Mouse (Mus musculus): Measurements from ENCODE around the gene Asns. TPM values are rescaled to one million over a fixed set of nuclear protein-coding genes. Genes with fewer than 3 reads are reported as not detected.

Gene Asns
- polyA plus RNA-seq (2015; fragmentation: Nextera tagmentation; extraction: Ambion mirVana), result 28.2 and 30.8 TPM in 2 replicates

DNA sequence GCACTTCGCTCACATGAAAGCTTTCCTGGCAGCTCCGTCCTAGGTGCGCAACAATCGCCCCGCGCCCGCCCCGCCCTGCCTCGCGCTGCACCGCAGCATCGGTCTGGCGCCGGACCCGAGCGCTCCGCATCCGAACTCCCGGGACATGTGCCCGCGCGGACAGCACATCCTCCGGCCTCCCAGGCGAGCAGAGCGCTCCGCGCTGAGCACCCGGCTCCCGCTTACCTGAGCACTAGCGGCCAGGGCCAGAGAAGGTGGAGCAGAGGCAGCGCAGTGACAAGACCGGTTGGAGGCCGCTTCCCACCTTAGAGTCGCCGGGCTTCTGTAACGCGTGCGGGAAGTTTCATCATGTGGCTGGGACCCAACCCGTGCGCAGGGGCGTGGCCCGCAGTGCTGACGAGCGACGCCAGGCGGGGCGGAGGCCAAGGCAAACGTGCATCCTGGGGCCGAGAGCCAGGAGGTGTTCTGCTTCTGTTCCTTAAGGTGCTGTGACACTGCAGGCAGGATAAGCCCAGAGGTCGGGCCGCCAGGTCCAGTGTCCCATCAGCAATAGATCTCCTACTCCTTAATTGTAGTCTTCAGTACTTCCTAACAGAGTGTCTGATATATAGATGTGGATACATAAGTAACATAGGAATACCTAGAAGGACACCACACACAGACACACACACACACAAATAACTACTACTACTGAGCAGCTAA, at the start of gene Asns:
Gene Asns, minus strand, starts transcription at position 371 of the 702 bp plus-strand sequence.
- peaks cover 4% of the 10 kb centered on the region; the same call in 1 of the 2 replicates for H3K4me1 ChIP-seq (ENCODE audit: insufficient read depth, low read length)
- H3K4me3 ChIP-seq (ENCODE audit: low read length), result peak within 1 kb of the TSS; percentile 69
- no peaks in the 10 kb centered on the region for H3K36me3 ChIP-seq (ENCODE audit: insufficient read depth, low read length)
- peak within 1 kb of the TSS; percentile 82 for H3K4me2 ChIP-seq (replicated peaks; ENCODE audit: low read depth, low read length)
- peak; percentile 97 for ATAC-seq (ENCODE audit: low FRiP score, low TSS enrichment)
- H3K9ac ChIP-seq (replicated peaks; ENCODE audit: low read length), result peak within 1 kb of the TSS; percentile 68
- 1% methylated on average over 48 of the region's 51 CpGs for WGBS
- peaks cover 5% of the 10 kb centered on the region for H3K27me3 ChIP-seq (ENCODE audit: insufficient read depth, low read length)
- no peak within 1 kb of the TSS for H3K27ac ChIP-seq (ENCODE audit: low read length)
- H3K9me3 ChIP-seq (ENCODE audit: low read length), result no peaks in the 10 kb centered on the region

DNA sequence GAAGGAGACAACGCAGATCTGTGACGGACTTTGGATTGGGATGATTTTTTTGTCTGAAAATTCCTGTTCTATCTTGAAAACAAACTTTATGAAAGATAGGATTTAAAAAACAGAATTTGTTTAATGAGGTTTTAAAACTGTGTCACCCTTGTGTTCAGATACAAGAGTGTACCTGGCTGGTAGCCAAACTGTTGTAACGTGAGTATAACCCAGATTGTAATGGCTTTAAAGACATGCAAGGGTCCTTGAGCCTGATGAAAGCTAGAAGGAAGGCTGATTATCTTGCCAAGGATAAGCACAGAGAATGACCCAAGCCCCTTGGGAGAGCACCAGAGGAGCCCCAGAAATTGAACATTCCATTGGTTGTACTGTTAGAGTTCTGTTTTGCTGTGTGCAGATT, 48.7 kb upstream of the Asns start:
- Histone ChIP-seq H3K9ac (replicated peaks; ENCODE audit: low read length) (no peak overlapping the region), H3K4me1 (ENCODE audit: insufficient read depth, low read length) (no peaks in the 10 kb centered on the region), H3K4me2 (replicated peaks; ENCODE audit: low read depth, low read length) (no peak overlapping the region), H3K4me3 (ENCODE audit: low read length) (no peak overlapping the region), H3K9me3 (ENCODE audit: low read length) (no peaks in the 10 kb centered on the region), H3K27me3 (ENCODE audit: insufficient read depth, low read length) (no peaks in the 10 kb centered on the region), H3K27ac (ENCODE audit: low read length) (no peak overlapping the region), H3K36me3 (ENCODE audit: insufficient read depth, low read length) (no peaks in the 10 kb centered on the region)
- no peak for ATAC-seq (ENCODE audit: low FRiP score, low TSS enrichment)
- WGBS, result 72% methylated on average over 3 of the region's 3 CpGs

DNA sequence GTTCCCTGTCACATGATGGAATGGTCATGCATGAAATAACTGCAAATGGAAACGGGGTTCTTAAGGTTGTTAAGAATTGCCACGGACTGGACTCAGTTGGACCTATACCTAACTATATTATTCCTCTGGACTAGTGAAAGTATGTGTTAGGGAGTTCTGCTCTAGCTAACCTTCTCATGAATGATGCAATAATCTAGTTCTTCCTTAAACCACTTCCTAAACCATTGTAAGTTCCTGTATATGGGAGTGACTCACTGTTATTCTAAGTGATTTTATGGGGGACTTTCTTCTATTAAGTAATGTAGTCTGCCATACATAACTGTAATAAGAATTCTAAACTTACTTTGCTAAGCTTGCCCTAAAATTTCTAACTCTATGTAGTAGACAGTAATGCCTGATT, 44.8 kb upstream of the Asns start:
- Histone ChIP-seq H3K9ac (replicated peaks; ENCODE audit: low read length) (no peak overlapping the region), H3K27me3 (ENCODE audit: insufficient read depth, low read length) (no peaks in the 10 kb centered on the region), H3K36me3 (ENCODE audit: insufficient read depth, low read length) (no peaks in the 10 kb centered on the region), H3K4me1 (ENCODE audit: insufficient read depth, low read length) (no peaks in the 10 kb centered on the region), H3K4me2 (replicated peaks; ENCODE audit: low read depth, low read length) (no peak overlapping the region), H3K9me3 (ENCODE audit: low read length) (no peaks in the 10 kb centered on the region), H3K4me3 (ENCODE audit: low read length) (no peak overlapping the region), H3K27ac (ENCODE audit: low read length) (no peak overlapping the region)
- no peak for ATAC-seq (ENCODE audit: low FRiP score, low TSS enrichment)
- 90% methylated on average over 2 of the region's 2 CpGs for WGBS

DNA sequence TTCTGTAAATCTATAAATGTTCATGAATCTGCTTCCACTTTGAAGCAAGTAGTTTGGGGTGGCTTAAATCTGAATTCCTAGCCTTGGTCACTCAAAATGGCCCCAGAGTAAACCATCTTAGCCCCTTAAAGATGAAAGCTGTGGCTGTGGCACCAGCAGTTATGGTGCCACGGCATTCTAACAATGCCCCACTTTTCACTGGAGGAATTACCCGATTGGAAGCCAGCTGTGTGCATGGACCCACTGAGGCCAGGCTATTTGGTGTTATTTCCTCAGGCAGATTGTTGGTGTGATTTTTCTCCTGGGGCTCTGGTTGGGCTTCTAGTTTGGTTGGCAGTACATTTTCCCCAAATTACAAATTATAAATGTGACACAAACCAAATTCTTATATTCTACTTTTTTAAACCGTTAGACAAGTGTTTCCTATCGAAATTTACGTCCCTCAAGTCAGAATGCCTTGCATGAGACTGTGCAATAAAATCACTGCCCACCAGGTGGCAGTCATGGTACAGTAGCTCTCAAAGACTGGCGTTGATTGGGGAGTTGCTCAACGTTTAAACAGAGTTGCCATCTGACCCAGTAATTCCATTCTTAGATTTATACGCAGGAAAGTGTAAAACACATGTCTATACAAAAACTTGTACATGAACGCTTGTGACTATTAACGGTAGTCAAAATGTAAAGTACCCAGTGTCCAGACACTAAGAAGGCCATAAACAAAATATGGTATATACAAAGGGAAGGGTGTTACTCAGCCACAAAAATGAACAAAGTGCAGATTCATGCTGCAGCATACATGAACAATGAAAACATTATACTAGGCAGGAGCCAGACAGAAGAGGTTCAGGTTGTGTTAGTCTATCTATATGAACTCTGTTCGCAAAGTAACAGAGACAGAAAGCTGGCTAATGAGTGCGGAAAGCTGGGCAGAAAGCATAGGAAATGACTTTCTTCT, 40.0 kb upstream of the Asns start:
- Histone ChIP-seq H3K27ac (ENCODE audit: low read length) (no peak overlapping the region), H3K27me3 (ENCODE audit: insufficient read depth, low read length) (no peaks in the 10 kb centered on the region), H3K4me1 (ENCODE audit: insufficient read depth, low read length) (no peaks in the 10 kb centered on the region), H3K4me3 (ENCODE audit: low read length) (no peak overlapping the region), H3K36me3 (ENCODE audit: insufficient read depth, low read length) (no peaks in the 10 kb centered on the region), H3K9ac (replicated peaks; ENCODE audit: low read length) (no peak overlapping the region), H3K4me2 (replicated peaks; ENCODE audit: low read depth, low read length) (no peak overlapping the region), H3K9me3 (ENCODE audit: low read length) (peaks cover 4% of the 10 kb centered on the region; the same call in 1 of the 2 replicates)
- 34% methylated on average over 12 of the region's 12 CpGs for WGBS
- no peak for ATAC-seq (ENCODE audit: low FRiP score, low TSS enrichment)

DNA sequence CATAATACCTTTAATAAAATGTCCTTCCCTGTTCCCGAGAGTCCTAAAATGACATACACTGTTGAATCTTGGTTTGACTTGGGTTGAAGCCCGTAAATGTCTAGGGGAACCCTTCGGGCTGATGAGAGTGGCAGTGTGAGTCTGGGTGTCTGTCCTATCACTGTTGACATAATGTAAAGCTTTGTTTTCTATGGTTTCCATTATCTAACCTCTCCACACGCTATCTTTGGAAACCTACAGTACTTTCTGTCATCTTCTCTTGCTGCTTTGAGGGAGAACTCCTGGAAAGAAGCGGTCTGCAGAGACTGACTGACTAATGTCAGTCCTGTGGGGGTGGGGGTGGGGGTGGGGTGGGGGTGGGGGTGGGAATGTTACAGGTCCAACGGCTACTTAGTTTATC, 39.0 kb upstream of the Asns start:
- H3K9ac ChIP-seq (replicated peaks; ENCODE audit: low read length), result no peak overlapping the region
- H3K27me3 ChIP-seq (ENCODE audit: insufficient read depth, low read length), result no peaks in the 10 kb centered on the region
- no peak for ATAC-seq (ENCODE audit: low FRiP score, low TSS enrichment)
- H3K27ac ChIP-seq (ENCODE audit: low read length), result no peak overlapping the region
- peaks cover 7% of the 10 kb centered on the region; the same call in 1 of the 2 replicates for H3K9me3 ChIP-seq (ENCODE audit: low read length)
- no peaks in the 10 kb centered on the region for H3K4me1 ChIP-seq (ENCODE audit: insufficient read depth, low read length)
- no peaks in the 10 kb centered on the region for H3K36me3 ChIP-seq (ENCODE audit: insufficient read depth, low read length)
- no peak overlapping the region for H3K4me3 ChIP-seq (ENCODE audit: low read length)
- H3K4me2 ChIP-seq (replicated peaks; ENCODE audit: low read depth, low read length), result no peak overlapping the region
- WGBS, result 81% methylated on average over 6 of the region's 6 CpGs

DNA sequence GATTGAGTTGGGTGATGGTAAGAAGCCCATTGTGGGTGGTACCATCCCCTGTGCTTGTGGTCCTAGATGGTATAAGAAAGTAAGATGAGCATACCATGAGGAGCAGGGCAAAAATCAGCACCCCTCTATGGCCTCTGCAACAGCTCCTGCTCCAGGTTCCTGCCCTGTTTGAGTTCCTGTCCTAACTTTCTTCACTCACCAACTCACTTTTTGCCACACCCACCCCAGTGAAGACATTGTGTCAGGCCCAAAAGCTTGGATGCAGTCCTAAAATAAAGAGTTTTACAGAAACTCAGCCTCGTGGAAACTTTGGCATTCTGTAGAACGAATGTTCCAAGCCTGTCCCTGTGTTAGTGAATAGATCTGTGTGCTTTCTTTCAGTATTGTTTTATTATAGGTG, 36.1 kb upstream of the Asns start:
- no peak overlapping the region for H3K4me3 ChIP-seq (ENCODE audit: low read length)
- H3K27me3 ChIP-seq (ENCODE audit: insufficient read depth, low read length), result no peaks in the 10 kb centered on the region
- no peak overlapping the region for H3K27ac ChIP-seq (ENCODE audit: low read length)
- WGBS, result 84% methylated on average over 2 of the region's 2 CpGs
- H3K4me1 ChIP-seq (ENCODE audit: insufficient read depth, low read length), result no peaks in the 10 kb centered on the region
- ATAC-seq (ENCODE audit: low FRiP score, low TSS enrichment), result no peak
- peaks cover 7% of the 10 kb centered on the region; the same call in 1 of the 2 replicates for H3K9me3 ChIP-seq (ENCODE audit: low read length)
- no peak overlapping the region for H3K4me2 ChIP-seq (replicated peaks; ENCODE audit: low read depth, low read length)
- H3K36me3 ChIP-seq (ENCODE audit: insufficient read depth, low read length), result no peaks in the 10 kb centered on the region
- H3K9ac ChIP-seq (replicated peaks; ENCODE audit: low read length), result no peak overlapping the region

DNA sequence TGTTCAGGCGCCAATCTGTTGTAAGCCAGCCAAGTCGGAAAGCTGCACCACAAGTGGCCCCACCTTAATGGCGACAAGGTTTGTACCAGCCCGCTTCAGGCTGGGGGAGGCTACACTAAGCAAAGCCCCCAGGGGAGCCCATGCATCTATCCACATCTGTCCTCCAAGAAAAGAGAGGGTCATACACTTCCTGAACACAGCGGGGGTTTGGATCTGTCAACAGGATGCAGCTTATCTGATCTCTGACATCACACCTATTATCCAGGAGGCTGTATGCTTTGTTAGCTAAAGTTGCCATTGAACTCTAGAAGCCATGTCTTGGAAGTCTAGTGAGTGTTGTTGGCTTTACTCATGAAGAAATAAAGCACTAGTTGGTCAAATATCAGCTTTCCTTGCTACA, 35.2 kb upstream of the Asns start:
- peaks cover 7% of the 10 kb centered on the region; the same call in 1 of the 2 replicates for H3K9me3 ChIP-seq (ENCODE audit: low read length)
- H3K4me1 ChIP-seq (ENCODE audit: insufficient read depth, low read length), result no peaks in the 10 kb centered on the region
- H3K4me3 ChIP-seq (ENCODE audit: low read length), result no peak overlapping the region
- no peak for ATAC-seq (ENCODE audit: low FRiP score, low TSS enrichment)
- no peak overlapping the region for H3K9ac ChIP-seq (replicated peaks; ENCODE audit: low read length)
- H3K4me2 ChIP-seq (replicated peaks; ENCODE audit: low read depth, low read length), result no peak overlapping the region
- H3K36me3 ChIP-seq (ENCODE audit: insufficient read depth, low read length), result no peaks in the 10 kb centered on the region
- H3K27ac ChIP-seq (ENCODE audit: low read length), result no peak overlapping the region
- 89% methylated on average over 5 of the region's 5 CpGs for whole genome bisulfite sequencing
- no peaks in the 10 kb centered on the region for H3K27me3 ChIP-seq (ENCODE audit: insufficient read depth, low read length)

DNA sequence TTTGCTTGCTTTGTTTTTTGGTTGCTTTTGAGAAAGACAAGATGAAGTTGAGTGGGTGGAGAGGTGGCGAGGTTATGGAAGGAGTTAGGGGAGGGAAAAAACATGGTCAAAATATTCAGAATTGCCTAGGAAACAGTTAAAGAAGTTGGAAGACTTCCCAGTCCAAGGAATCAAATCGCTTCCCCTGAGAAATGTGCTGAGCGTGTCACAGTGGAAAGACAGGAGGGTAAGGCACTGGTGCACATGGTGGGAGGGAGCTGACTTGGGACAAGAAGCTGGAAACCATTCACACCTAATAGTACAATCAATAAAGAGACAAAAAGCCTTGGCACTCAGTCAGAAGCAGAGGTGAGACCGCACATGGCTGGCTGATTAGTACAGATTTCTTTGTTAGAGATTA, 23.2 kb upstream of the Asns start:
- WGBS, result 57% methylated on average over 4 of the region's 4 CpGs

DNA sequence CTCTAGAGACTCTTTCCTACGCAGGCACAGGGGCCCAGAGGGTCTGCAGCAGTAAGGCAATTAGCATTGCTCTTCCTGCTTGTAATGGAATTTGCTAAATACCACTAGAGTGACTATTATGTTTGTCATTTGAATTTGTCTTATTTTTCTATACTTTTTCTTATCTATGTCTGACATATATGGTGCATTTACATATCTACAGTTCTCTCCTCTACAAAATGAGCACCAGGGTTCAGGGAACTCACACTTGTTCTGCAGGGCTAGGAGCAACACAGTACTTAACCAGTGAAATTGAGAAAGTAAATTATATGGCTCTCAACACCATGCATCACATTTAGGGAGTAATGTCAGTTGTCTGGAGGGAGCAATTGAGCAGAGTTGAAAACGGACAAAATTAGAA, 21.2 kb upstream of the Asns start:
- WGBS, result 32% methylated on average over 2 of the region's 2 CpGs
- Histone ChIP-seq H3K4me1 (ENCODE audit: insufficient read depth, low read length) (no peaks in the 10 kb centered on the region), H3K27ac (ENCODE audit: low read length) (no peak overlapping the region)

More for the DNA sequence above, 23.2 kb upstream of the Asns start:
- Histone ChIP-seq H3K4me1 (ENCODE audit: insufficient read depth, low read length) (no peaks in the 10 kb centered on the region), H3K36me3 (ENCODE audit: insufficient read depth, low read length) (no peaks in the 10 kb centered on the region), H3K9ac (replicated peaks; ENCODE audit: low read length) (no peak overlapping the region), H3K4me2 (replicated peaks; ENCODE audit: low read depth, low read length) (no peak overlapping the region), H3K27ac (ENCODE audit: low read length) (no peak overlapping the region), H3K27me3 (ENCODE audit: insufficient read depth, low read length) (no peaks in the 10 kb centered on the region), H3K4me3 (ENCODE audit: low read length) (no peak overlapping the region), H3K9me3 (ENCODE audit: low read length) (no peaks in the 10 kb centered on the region)
- ATAC-seq (ENCODE audit: low FRiP score, low TSS enrichment), result no peak

More for the DNA sequence above, 21.2 kb upstream of the Asns start:
- Histone ChIP-seq H3K4me2 (replicated peaks; ENCODE audit: low read depth, low read length) (no peak overlapping the region), H3K9me3 (ENCODE audit: low read length) (no peaks in the 10 kb centered on the region), H3K36me3 (ENCODE audit: insufficient read depth, low read length) (no peaks in the 10 kb centered on the region), H3K27me3 (ENCODE audit: insufficient read depth, low read length) (no peaks in the 10 kb centered on the region), H3K4me3 (ENCODE audit: low read length) (no peak overlapping the region), H3K9ac (replicated peaks; ENCODE audit: low read length) (no peak overlapping the region)
- no peak for ATAC-seq (ENCODE audit: low FRiP score, low TSS enrichment)

Data from kidney, embryonic 16.5 days (tissue).